Mouse (Mus musculus): ENCODE measurements around the gene Vamp2. TPM values are rescaled to one million over a fixed set of nuclear protein-coding genes. Genes with fewer than 3 reads are reported as not detected.

The Vamp2 gene
- 100 to 1,000 TPM; 118 to 221 (median 178) TPM for total RNA-seq (2022)

GRCm38 (mm10) chr11:69088103-69088855 lies at the start of gene Vamp2:
Gene Vamp2 (plus strand): TSS chr11:69088490.
- DNase-seq = peak; percentile 83

GRCm38 (mm10) chr11:69045531-69046394 lies 42.5 kb upstream of the Vamp2 start, which contains the start of gene Aurkb:
Gene Aurkb (plus strand): TSS chr11:69045647.
- peak; percentile 71 for DNase-seq

GRCm38 (mm10) chr11:69046395-69046774 lies 41.9 kb upstream of the Vamp2 start:
- DNase-seq = no peak

- no peak for DNase-seq
These were observed 40.7 kb upstream of the Vamp2 start for GRCm38 (mm10) chr11:69047592-69047991.

- DNase-seq = no peak
These were observed 40.1 kb upstream of the Vamp2 start for GRCm38 (mm10) chr11:69048151-69048550.

- DNase-seq = no peak
These were observed 37.5 kb upstream of the Vamp2 start for GRCm38 (mm10) chr11:69050748-69051147.

GRCm38 (mm10) chr11:69051771-69052170 lies 36.5 kb upstream of the Vamp2 start:
- DNase-seq = no peak

GRCm38 (mm10) chr11:69052824-69053421 lies 35.4 kb upstream of the Vamp2 start:
- no peak for DNase-seq

GRCm38 (mm10) chr11:69053848-69054247 lies 34.4 kb upstream of the Vamp2 start:
- DNase-seq = no peak

GRCm38 (mm10) chr11:69058265-69058664 lies 30.0 kb upstream of the Vamp2 start:
- DNase-seq = no peak

- DNase-seq = no peak
These were observed 29.4 kb upstream of the Vamp2 start for GRCm38 (mm10) chr11:69058729-69059356.

GRCm38 (mm10) chr11:69059357-69059974 lies 28.8 kb upstream of the Vamp2 start, which contains the start of gene Borcs6:
Gene Borcs6 (plus strand): TSS chr11:69059717.
- peak; percentile 97 for DNase-seq

- DNase-seq = no peak
These were observed 28.3 kb upstream of the Vamp2 start for GRCm38 (mm10) chr11:69059975-69060411.

- DNase-seq = no peak
These were observed 27.6 kb upstream of the Vamp2 start for GRCm38 (mm10) chr11:69060448-69061254.

GRCm38 (mm10) chr11:69061255-69061912 lies 26.9 kb upstream of the Vamp2 start:
- no peak for DNase-seq

- DNase-seq = peak; percentile 62
These were observed 26.0 kb upstream of the Vamp2 start for GRCm38 (mm10) chr11:69062194-69062760.

GRCm38 (mm10) chr11:69062761-69063224 lies 25.5 kb upstream of the Vamp2 start:
- peak; percentile 94 for DNase-seq

- no peak for DNase-seq
These were observed 24.7 kb upstream of the Vamp2 start for GRCm38 (mm10) chr11:69063413-69064201.

Measured in adrenal gland, adult 8-10 months (tissue).